Mouse (Mus musculus) midbrain, embryonic 14.5 days (tissue): ENCODE data around the gene Tex101. TPM values are rescaled to one million over a fixed set of nuclear protein-coding genes. Genes with fewer than 3 reads are reported as not detected.
"Not testable (repeated sequence)": the region's sequence is repeated elsewhere in the genome, so short reads cannot be mapped to it uniquely, and the experiment has no call there.

ENCODE experiments used
- ATAC-seq: fragments of 200-750 bp; cut with Nextera tagmentation; 2 replicates; pipeline ENCODE4 v1.8.0; 2017; ENCODE audit warnings: moderate number of reproducible peaks, moderate library complexity; ENCODE audit not compliant: low FRiP score, low TSS enrichment
- DNase-seq: peaks from one replicate; pipeline ENCODE4 v3.0.0-alpha.2; 2015
- H3K27ac ChIP-seq: fragments of 300-500 bp; sonication (generic); replicated peaks from 2 replicates; pipeline ENCODE4 v1.5.1; 2014; ENCODE audit warnings: mild to moderate bottlenecking, low read depth, low read length, moderate library complexity
- H3K27me3 ChIP-seq: fragments of 300-500 bp; sonication (generic); 2 replicates; pipeline ENCODE4 v1.6.1; 2014; ENCODE audit warnings: low read length, control low read depth, mixed read lengths; ENCODE audit not compliant: control insufficient read depth, insufficient read depth
- H3K36me3 ChIP-seq: fragments of 300-500 bp; sonication (generic); 2 replicates; pipeline ENCODE4 v1.6.1; 2014; ENCODE audit warnings: low read length, control low read depth; ENCODE audit not compliant: control insufficient read depth, insufficient read depth
- H3K4me1 ChIP-seq: fragments of 300-500 bp; sonication (generic); 2 replicates; pipeline ENCODE4 v1.6.1; 2014; ENCODE audit warnings: mild to moderate bottlenecking, antibody characterized with exemption, low read length, control low read depth; ENCODE audit not compliant: control insufficient read depth, insufficient read depth
- H3K4me2 ChIP-seq: fragments of 300-500 bp; sonication (generic); 2 replicates; pipeline ENCODE4 v1.6.1; 2014; ENCODE audit warnings: mild to moderate bottlenecking, low read length, moderate library complexity
- H3K4me3 ChIP-seq: fragments of 300-500 bp; sonication (generic); replicated peaks from 2 replicates; pipeline ENCODE4 v1.5.1; 2014; ENCODE audit warnings: low read depth, low read length
- H3K9ac ChIP-seq: fragments of 300-500 bp; sonication (generic); replicated peaks from 2 replicates; pipeline ENCODE4 v1.6.1; 2014; ENCODE audit warnings: mild to moderate bottlenecking, low read length, moderate library complexity
- H3K9me3 ChIP-seq: fragments of 300-500 bp; sonication (generic); 2 replicates; pipeline ENCODE4 v1.6.1; 2016; ENCODE audit warnings: low read length, control low read depth, mixed read lengths; ENCODE audit not compliant: control insufficient read depth
- WGBS: fragments of 180-500 bp; shearing (Covaris S2); extraction: QIAGEN DNeasy Blood & Tissue Kit; methylation state at CpG from one replicate; pipeline ENCODE4 v1.1.7; 2014; 5-methylcytosine and 5-hydroxymethylcytosine counted together
- polyA plus RNA-seq: library from polyadenylated mRNA; unstranded; fragments of >200 nt; fragmentation: Nextera tagmentation; extraction: Ambion mirVana; gene quantifications from 2 replicates; pipeline ENCODE4 v1.2.1, GENCODE M21; 2014

Gene Tex101
- polyA plus RNA-seq, result not detected in 2 replicates

DNA sequence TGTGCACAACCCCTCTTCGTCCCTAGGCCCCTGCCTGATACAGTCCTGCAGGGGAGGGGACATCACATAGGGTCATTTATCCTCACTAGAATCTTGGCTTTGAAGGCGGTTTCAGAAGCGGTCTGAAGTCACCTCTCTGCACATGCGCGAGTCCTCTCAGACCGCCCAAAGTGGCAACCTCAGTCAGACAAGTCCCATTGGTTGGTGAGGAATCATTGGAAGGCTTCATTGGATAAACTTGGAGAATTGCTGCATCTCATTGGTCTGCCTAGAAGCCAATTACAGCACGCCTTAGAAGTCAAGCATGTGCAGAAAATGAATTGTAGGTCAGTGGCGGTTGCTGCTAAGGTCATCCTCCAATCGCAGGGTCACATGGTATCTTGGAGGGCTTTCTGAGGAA lies at the start of gene Tex101:
Tex101 (minus strand) TSS at position 101 of the 400 bp plus-strand sequence.
- no peak for ATAC-seq
- no peaks in the 10 kb centered on the region for H3K9me3 ChIP-seq
- H3K4me1 ChIP-seq, result no peaks in the 10 kb centered on the region
- WGBS, result 93% methylated on average over 9 of the region's 9 CpGs
- no peaks in the 10 kb centered on the region for H3K36me3 ChIP-seq
- H3K9ac ChIP-seq, result no peak within 1 kb of the TSS
- H3K4me2 ChIP-seq, result no peak within 1 kb of the TSS
- no peak within 1 kb of the TSS for H3K4me3 ChIP-seq
- H3K27me3 ChIP-seq, result no peaks in the 10 kb centered on the region
- no peak within 1 kb of the TSS for H3K27ac ChIP-seq
- no peak for DNase-seq

GRCm38 (mm10) chr7:24715039-24715438 lies 38.6 kb upstream of the Tex101 start:
- Histone ChIP-seq H3K4me3 (no peak overlapping the region), H3K4me2 (no peak overlapping the region), H3K27me3 (no peaks in the 10 kb centered on the region), H3K4me1 (no peaks in the 10 kb centered on the region), H3K27ac (no peak overlapping the region), H3K9ac (no peak overlapping the region), H3K9me3 (no peaks in the 10 kb centered on the region), H3K36me3 (no peaks in the 10 kb centered on the region)
- WGBS, result 81% methylated on average over 6 of the region's 6 CpGs
- ATAC-seq, result no peak
- no peak for DNase-seq

DNA sequence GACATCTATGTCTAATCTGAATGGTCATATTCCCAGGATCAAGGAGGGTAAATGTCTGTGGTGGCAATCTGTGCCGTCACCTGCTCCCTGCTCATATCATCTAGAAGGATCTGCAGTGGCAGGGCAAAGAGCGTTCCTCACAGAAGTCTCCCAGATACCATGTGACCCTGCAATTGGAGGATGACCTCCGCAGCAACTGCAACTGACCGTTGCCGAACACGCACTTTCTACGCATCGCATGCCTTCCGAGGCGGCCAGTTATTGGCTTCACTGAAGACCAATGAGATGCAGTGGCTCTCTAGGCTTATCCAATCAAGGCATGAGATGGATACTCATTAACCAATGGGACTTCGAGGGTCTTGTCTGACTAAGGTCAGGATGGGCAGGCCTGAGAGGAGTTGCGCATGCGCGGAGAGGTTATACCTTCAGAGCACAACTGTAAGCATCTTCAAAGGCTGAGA lies 32.4 kb upstream of the Tex101 start, which contains the start of gene BC049730:
BC049730 (plus strand) TSS at position 411 of the 461 bp plus-strand sequence.
- Histone ChIP-seq H3K4me2 (no peak within 1 kb of the TSS), H3K27me3 (no peaks in the 10 kb centered on the region), H3K27ac (no peak within 1 kb of the TSS), H3K4me3 (no peak within 1 kb of the TSS), H3K9me3 (no peaks in the 10 kb centered on the region), H3K9ac (no peak within 1 kb of the TSS), H3K4me1 (no peaks in the 10 kb centered on the region), H3K36me3 (no peaks in the 10 kb centered on the region)
- WGBS, result 92% methylated on average over 14 of the region's 14 CpGs
- ATAC-seq, result no peak
- no peak for DNase-seq

- H3K9ac ChIP-seq, H3K9me3 ChIP-seq, H3K4me3 ChIP-seq, H3K36me3 ChIP-seq, H3K4me2 ChIP-seq, H3K4me1 ChIP-seq, H3K27ac ChIP-seq, ATAC-seq, H3K27me3 ChIP-seq, DNase-seq: not testable (repeated sequence)
- WGBS, result 85% methylated on average over 9 of the region's 9 CpGs
These were observed 26.4 kb upstream of the Tex101 start for GRCm38 (mm10) chr7:24702841-24703240.

DNA sequence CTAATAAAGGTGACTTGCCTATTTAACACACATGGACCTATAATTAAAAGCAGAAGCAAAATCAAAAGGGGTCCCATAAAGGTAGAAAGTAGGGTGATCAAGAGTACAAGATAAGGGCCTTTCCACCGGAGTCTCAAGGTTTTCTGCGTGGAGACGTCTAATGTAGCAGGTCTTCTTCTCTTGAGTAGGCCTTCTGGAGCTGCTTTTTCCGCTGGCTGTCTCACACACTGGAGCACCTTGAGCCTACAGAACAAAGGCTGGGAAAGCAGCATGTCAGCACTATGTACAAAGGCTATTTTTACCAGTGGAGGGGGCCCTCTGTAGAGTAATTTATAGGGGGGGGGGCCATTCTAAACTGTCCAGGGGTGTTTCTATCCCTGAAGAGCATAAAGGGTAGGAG lies 21.4 kb upstream of the Tex101 start:
- H3K27ac ChIP-seq, DNase-seq, H3K9ac ChIP-seq, ATAC-seq, H3K9me3 ChIP-seq, H3K4me1 ChIP-seq, H3K4me2 ChIP-seq, H3K27me3 ChIP-seq, H3K36me3 ChIP-seq, H3K4me3 ChIP-seq: not testable (repeated sequence)
- WGBS, result 97% methylated on average over 4 of the region's 4 CpGs

- H3K36me3 ChIP-seq, H3K9ac ChIP-seq, H3K4me2 ChIP-seq, H3K27me3 ChIP-seq, H3K9me3 ChIP-seq, H3K27ac ChIP-seq, H3K4me3 ChIP-seq, DNase-seq, H3K4me1 ChIP-seq, ATAC-seq: not testable (repeated sequence)
- 88% methylated on average over 3 of the region's 3 CpGs for WGBS
These were observed 16.2 kb upstream of the Tex101 start for GRCm38 (mm10) chr7:24692693-24693092.

GRCm38 (mm10) chr7:24687519-24687918 lies 11.0 kb upstream of the Tex101 start:
- H3K9ac ChIP-seq, H3K4me1 ChIP-seq, H3K36me3 ChIP-seq, H3K27ac ChIP-seq, DNase-seq, H3K4me2 ChIP-seq, H3K4me3 ChIP-seq, H3K27me3 ChIP-seq, H3K9me3 ChIP-seq, ATAC-seq: not testable (repeated sequence)
- WGBS, result 92% methylated on average over 10 of the region's 10 CpGs

GRCm38 (mm10) chr7:24684121-24684520 lies 7.6 kb upstream of the Tex101 start:
- H3K27ac ChIP-seq, ATAC-seq, H3K9me3 ChIP-seq, DNase-seq, H3K9ac ChIP-seq, H3K27me3 ChIP-seq, H3K4me2 ChIP-seq, H3K4me3 ChIP-seq, H3K4me1 ChIP-seq, H3K36me3 ChIP-seq: not testable (repeated sequence)
- 81% methylated on average over 7 of the region's 7 CpGs for WGBS

GRCm38 (mm10) chr7:24671944-24672439 lies 4.5 kb downstream of the Tex101 start:
- Histone ChIP-seq H3K27ac (no peak overlapping the region), H3K4me3 (no peak overlapping the region), H3K9me3 (no peaks in the 10 kb centered on the region), H3K4me2 (no peak overlapping the region), H3K27me3 (no peaks in the 10 kb centered on the region), H3K36me3 (no peaks in the 10 kb centered on the region), H3K4me1 (no peaks in the 10 kb centered on the region), H3K9ac (no peak overlapping the region)
- ATAC-seq (no peak), DNase-seq (no peak)
- 95% methylated on average over 23 of the region's 23 CpGs for WGBS
